Mouse (Mus musculus) frontal cortex, postnatal 14 days (tissue): Measurements from ENCODE around the gene 4930402H24Rik.

Experiments
- DNase-seq, 2 experiments: peaks; one replicate each; pipeline ENCODE4 v3.0.0; 2022; ENCODE audit warnings: low spot score in 2 of 2

Gene 4930402H24Rik

GRCm38 (mm10) chr2:130731855-130732254 is 174.4 kb downstream of the 4930402H24Rik start:
- peak in 1 of 2 experiments; percentile 34 for DNase-seq

GRCm38 (mm10) chr2:130730746-130731145 is 175.5 kb downstream of the 4930402H24Rik start:
- DNase-seq: no peak

- no peak for DNase-seq
These were observed 177.2 kb downstream of the 4930402H24Rik start for GRCm38 (mm10) chr2:130728906-130729585.

GRCm38 (mm10) chr2:130727752-130728151 is 178.5 kb downstream of the 4930402H24Rik start:
- DNase-seq: no peak

GRCm38 (mm10) chr2:130724369-130724768 is 181.8 kb downstream of the 4930402H24Rik start:
- DNase-seq: no peak

GRCm38 (mm10) chr2:130717951-130718350 is 188.3 kb downstream of the 4930402H24Rik start:
- DNase-seq: no peak

- DNase-seq: no peak
These were observed 199.1 kb downstream of the 4930402H24Rik start for GRCm38 (mm10) chr2:130707057-130707456.

GRCm38 (mm10) chr2:130706602-130707001 is 199.6 kb downstream of the 4930402H24Rik start:
- DNase-seq: no peak

GRCm38 (mm10) chr2:130705178-130705577 is 201.0 kb downstream of the 4930402H24Rik start:
- no peak for DNase-seq

GRCm38 (mm10) chr2:130704040-130705001 is 201.9 kb downstream of the 4930402H24Rik start:
- no peak for DNase-seq

- no peak for DNase-seq
These were observed 208.4 kb downstream of the 4930402H24Rik start for GRCm38 (mm10) chr2:130697821-130698266.

GRCm38 (mm10) chr2:130697153-130697810 is 208.9 kb downstream of the 4930402H24Rik start, which contains the start of gene Slc4a11:
Slc4a11 (minus strand) TSS chr2:130697519.
- no peak for DNase-seq

GRCm38 (mm10) chr2:130696700-130697152 is 209.5 kb downstream of the 4930402H24Rik start:
- no peak for DNase-seq

GRCm38 (mm10) chr2:130693563-130693962 is 212.6 kb downstream of the 4930402H24Rik start:
- no peak for DNase-seq

GRCm38 (mm10) chr2:130689011-130689410 is 217.2 kb downstream of the 4930402H24Rik start:
- no peak for DNase-seq

GRCm38 (mm10) chr2:130685426-130685825 is 220.8 kb downstream of the 4930402H24Rik start:
- DNase-seq: no peak

GRCm38 (mm10) chr2:130681531-130681930 is 224.7 kb downstream of the 4930402H24Rik start:
- no peak for DNase-seq

GRCm38 (mm10) chr2:130679899-130680298 is 226.3 kb downstream of the 4930402H24Rik start:
- no peak for DNase-seq

- DNase-seq: no peak
These were observed 227.1 kb downstream of the 4930402H24Rik start for GRCm38 (mm10) chr2:130679154-130679553.

- no peak for DNase-seq
These were observed 229.0 kb downstream of the 4930402H24Rik start for GRCm38 (mm10) chr2:130677211-130677610.

GRCm38 (mm10) chr2:130667559-130667958 is 238.6 kb downstream of the 4930402H24Rik start, which contains the start of gene Itpa:
Itpa (plus strand) TSS chr2:130667610.
- peak; percentile 77 to 78 for DNase-seq
